Mouse (Mus musculus) testis, adult 2 months (tissue): ENCODE measurements around the gene Gm21820.
"Not testable (repeated sequence)": the region's sequence is repeated elsewhere in the genome, so short reads cannot be mapped to it uniquely, and the experiment has no call there.

ENCODE experiments used
- CTCF ChIP-seq: fragments of 200-500 bp; IDR thresholded peaks from 2 replicates; pipeline ENCODE4 v1.5.1; 2012; ENCODE audit warnings: low read depth, mild to moderate bottlenecking, inconsistent platforms, low read length, moderate library complexity; ENCODE audit not compliant: control insufficient read depth, insufficient read depth, insufficient replicate concordance
- POLR2A ChIP-seq: fragments of 200-500 bp; IDR thresholded peaks from 2 replicates; pipeline ENCODE4 v1.6.1; 2012; ENCODE audit warnings: low read depth, mild to moderate bottlenecking, inconsistent platforms, low read length, moderate library complexity; ENCODE audit not compliant: control insufficient read depth

DNA sequence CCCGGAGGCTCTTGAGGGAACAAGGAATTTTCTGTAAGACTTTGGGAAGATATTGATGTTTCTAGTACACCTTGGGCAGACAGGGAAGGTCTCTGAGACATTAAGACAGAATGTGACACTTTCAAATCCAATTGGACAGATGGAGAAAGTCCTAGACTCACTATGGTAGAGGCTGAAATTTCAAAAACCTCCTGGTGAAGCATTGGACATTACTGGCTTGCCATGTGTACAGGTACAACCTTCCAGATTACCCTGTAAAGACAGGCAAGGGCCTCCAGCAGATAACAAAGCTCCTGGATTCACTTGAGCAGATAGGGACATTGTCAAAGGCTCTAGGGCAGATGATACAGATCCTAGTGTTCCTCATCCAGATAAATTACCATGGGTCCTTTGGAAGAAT, at the start of gene Gm21820:
- not testable (repeated sequence) for TF ChIP-seq CTCF, POLR2A
